Mouse (Mus musculus) ovary, postnatal 14 days (tissue): ENCODE results near the gene Nusap1.
"Not testable (repeated sequence)": the region's sequence is repeated elsewhere in the genome, so short reads cannot be mapped to it uniquely, and the experiment has no call there.

Experiments
- DNase-seq: peaks from one replicate; pipeline ENCODE4 v3.0.0; 2022; ENCODE audit warnings: low spot score

The Nusap1 gene

DNA sequence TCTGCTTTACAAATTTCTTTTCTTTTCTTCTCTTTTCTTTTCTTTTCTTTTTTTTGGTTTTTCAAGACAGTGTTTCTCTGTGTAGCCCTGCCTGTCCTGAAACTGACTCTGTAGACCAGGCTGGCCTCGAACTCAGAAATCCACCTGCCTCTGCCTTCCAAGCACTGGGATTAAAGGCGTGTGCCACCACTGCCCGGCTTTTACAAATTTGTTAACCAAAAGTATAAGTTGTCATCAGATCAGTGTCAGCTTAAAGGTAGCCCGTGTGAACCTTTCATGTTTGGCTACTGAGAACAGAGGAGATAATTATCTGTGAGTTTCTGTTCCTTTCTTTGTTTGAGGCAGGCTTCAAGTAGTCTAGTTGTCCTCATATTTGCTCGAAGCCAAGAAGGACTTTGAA lies 26.2 kb downstream of the Nusap1 start:
- DNase-seq, result no peak

DNA sequence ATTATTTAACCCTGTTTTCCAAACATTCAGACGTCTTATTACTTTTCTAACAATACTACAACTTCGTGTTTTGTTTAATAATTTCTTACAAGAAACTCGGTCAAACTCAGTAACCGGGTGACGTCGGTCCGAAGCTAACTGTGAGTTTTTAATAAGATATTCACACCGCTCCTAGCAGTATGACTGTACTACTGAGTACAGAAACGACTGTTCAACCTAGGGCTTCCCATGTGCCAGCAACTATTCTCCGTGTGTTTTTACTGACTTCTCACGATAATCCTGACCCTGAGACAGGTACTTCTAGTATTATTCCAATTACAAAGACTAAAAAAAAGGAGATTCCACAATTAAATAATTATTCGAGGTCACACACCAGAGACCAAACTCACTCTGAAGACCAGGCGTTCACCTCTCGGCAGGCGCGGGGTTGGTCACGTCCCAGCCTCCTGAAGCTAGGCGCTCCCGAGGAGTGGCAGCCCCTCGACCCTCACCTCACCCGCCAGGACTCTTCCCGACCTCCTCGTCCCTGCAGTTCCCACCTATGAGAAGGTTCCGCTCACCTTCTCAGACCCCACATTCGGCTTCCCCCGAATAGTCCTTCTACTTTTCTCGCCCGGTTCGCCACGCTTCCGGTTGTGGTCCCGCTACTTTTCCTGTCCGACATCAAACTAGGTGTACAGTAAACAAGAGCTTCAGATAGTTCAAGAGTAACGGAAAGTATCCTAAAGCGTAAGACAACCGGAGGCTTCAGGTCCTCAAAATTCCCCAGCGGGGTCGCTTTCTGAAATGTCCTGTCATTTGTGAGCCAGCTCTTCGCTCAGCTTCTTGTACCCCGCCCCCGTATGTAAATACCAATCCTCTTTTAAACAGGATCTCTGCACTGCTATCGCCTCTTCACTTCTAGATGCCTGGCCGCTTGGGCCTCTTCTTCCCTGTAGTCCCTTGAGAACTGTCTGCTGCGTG lies 44.4 kb downstream of the Nusap1 start, which contains the start of gene Ndufaf1:
Ndufaf1 (minus strand) TSS at position 608 of the 963 bp plus-strand sequence.
- DNase-seq, result peak; percentile 80

DNA sequence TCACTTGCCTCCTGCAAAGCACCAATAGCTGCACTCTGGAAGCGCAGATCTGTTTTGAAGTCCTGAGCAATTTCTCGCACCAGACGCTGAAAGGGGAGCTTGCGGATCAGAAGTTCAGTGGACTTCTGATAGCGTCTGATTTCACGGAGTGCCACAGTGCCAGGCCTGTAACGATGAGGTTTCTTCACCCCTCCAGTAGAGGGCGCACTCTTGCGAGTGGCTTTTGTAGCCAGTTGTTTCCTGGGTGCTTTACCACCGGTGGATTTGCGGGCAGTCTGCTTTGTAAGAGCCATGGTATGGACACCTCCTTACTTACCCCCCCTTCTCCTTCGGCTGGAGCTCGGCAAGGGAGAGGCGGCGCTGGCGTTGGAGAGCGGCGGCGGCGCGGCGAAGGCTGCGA lies 47.6 kb downstream of the Nusap1 start:
- not testable (repeated sequence) for DNase-seq

DNA sequence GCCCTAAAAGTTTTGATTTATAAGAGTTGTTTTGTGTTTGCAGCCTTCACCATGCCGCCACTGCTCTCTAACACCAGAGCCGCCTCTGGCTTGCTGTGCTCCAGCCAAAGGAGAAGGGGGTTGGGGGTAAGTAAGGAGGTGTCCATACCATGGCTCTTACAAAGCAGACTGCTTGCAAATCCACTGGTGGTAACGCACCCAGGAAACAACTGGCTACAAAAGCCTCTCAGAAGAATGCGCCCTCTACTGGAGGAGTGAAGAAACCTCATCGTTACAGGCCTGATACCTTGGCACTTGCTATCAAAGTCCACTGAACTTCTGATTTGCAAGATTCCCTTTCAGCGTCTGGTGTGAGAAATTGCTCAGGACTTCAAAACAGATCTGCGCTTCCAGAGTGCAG lies 50.9 kb downstream of the Nusap1 start:
- no peak for DNase-seq

DNA sequence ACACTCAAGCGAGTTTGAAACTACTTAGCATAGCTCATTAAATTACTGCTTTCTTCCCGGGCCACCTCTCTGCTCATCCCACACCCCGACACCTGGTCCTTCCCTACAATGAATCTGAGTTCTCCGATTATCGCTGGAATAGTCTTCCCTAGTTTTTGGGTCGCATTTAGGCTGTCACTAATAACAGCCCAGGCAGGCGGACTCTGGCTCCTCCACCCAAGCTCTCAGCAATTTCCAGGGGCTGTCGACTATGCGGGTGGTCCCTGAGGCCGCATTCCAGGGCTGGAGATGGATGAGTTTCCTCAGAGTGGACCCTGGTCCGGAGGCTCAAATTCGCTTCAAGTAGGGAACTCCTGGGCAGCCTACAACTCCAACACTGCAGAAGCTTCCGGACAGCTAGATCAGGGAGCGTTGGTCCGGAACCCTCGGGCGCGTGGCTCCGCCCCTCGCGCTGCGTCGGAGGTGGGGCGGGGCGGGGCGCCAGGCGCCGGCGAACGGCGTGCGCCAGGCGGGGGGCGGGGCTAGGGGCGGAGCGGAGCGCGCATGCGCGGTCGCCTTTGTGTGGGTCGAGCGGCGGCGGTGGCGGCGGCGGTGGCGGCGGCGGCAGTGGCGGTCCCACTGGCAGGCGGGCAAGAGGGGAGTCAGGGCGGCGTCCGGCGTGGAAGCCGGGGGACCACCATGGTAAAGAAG lies 56.6 kb downstream of the Nusap1 start, which contains the start of gene Rtf1:
Rtf1 (plus strand) TSS at position 544 of the 690 bp plus-strand sequence.
- peak; percentile 98 for DNase-seq

DNA sequence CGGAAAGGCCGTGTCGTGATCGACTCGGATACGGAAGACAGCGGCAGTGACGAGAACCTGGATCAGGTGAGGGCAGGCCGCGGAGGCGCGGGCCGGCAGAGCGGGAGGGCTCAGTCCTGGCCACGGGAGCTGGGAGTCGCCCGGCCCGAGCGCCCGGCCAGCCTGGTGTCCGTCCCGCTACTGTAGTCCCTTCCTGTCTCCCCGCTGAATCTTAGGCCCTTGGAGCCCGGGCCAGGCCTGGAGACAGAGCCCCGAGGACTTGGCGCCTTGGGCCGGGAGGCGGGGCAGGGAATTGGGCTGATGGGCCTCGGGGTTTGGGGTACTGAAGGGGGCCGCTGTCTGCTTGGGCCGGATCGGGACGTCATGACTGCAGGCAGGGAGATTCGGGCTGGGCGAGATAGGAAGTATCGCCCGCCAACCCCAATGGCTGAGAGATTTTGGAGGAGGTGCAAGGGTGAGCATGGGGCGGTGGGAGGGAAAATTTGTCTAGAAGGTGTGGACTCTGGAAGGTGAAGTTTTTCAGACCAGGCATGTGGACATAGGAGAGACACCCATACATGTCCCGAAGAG lies 57.2 kb downstream of the Nusap1 start:
- no peak for DNase-seq

DNA sequence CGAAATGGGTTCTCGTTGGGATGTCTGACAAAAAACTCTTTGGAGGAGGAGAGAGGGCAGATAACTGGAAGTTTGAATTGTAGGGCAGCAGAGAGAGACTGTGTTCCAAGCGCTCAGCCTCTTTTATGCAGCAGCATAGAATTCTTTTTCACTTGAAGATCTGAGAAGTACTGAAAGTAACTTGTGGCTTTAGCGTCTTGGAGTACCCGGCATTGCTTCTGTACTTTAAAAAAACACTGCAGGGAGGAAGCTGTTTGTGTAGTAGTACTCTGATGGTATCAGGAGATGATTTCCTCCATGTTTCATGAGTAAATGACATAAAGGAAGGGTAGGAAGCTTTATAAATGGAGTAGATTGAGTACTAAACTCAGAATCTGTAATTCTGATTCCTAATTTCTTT lies 57.7 kb downstream of the Nusap1 start:
- DNase-seq, result no peak

DNA sequence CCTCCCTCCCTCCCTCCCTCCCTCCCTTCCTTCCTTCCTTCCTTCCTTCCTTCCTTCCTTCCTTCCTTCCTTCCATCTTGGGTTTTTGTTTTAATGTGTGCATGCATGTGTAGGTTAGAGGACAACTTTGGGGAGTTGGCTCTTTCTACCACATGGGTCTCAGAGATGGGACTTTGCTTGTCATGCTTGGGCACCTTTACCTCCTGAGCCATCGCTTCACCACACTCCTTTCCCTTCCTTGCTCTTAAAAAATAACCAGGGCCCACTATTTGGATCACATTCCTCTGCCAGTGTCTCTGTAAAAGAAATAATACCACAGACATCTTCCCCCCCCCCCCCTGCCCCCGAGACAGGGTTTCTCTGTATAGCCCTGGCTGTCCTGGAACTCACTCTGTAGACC lies 65.6 kb downstream of the Nusap1 start:
- DNase-seq, result no peak

DNA sequence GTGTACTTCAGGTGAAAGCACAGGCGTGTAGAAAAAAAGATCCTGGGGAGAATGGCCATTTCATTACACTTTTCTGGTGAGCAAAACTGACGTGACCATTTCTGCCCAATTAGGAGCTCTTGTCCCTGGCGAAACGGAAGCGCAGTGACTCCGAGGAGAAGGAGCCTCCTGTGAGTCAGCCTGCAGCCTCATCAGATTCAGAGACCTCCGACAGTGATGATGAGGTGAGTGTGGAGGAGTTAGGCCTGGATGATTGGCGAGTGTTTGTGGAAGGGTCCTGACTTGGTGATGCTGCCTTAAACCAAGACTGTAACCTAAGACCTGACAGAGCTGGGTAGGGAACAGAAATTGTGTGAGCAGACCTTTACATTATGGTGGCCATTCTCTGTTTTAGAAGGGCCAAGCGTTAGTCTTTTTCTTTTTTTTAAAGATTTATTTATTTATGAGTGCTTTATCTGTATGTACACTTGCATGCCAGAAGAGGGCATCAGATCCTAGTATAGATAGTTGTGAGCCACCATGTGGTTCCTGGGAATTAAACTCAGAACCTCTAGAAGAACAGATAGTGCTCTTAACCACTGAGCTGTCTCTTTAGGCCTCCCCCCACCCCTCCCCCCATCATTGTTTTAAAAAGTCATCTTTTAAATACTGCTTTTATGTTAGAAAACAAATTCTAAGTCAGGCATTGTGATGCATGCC lies 74.1 kb downstream of the Nusap1 start:
- no peak for DNase-seq

DNA sequence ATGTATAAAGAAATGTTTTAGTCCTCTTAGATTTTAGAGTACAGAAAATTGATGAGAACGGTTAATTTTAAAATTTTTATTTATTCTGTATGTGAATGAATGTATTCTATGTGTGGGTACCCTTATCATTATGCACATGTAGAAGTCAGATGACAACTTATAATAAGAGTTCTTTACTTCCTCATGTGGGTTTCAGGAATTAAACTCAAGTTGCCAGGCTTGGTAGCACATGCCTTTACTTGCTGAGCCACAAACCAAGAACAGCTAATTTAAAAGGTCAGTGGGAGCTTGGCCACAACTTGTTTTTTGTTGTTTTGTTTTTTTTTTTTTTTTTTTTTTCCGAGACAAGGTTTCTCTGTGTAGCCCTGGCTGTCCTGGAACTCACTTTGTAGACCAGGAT lies 76.7 kb downstream of the Nusap1 start:
- DNase-seq, result no peak

DNA sequence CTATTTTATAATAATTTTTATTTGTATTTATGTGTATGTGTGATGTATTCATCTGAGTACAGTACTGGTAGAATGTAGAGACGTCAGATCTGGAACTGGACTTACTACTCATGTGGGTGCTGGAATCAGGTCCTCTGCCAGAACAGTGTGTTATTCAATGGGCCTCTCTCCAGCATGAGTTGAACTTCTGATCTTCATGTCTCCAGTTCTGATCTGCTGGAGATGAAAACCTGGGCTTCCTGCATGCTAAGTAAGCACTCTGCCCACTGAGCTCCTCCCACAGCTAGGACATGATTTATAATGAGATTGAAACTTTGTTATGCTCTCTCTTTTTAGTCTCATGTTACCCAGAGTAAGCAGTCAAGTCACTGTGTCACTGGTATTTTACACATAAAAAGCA lies 78.0 kb downstream of the Nusap1 start:
- DNase-seq, result no peak

DNA sequence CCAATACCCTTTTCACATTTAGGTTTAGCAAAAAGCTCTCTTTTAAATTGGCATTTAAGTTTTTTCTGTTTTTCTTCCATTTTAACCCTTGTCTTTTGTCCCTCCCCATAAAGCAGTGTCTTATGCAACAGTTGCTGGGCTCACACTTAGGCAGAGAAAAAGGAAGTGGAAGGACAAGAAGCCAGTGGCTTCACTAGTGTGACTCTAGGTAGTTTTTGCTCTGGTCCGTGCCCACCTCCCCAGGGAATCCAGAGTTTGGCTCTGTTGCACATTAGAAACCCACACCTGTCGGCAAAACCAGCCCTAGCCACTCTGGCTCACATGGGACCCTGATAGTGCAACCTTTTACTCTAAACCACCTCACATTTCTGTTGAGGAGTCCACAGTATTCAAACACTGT lies 80.4 kb downstream of the Nusap1 start:
- no peak for DNase-seq

DNA sequence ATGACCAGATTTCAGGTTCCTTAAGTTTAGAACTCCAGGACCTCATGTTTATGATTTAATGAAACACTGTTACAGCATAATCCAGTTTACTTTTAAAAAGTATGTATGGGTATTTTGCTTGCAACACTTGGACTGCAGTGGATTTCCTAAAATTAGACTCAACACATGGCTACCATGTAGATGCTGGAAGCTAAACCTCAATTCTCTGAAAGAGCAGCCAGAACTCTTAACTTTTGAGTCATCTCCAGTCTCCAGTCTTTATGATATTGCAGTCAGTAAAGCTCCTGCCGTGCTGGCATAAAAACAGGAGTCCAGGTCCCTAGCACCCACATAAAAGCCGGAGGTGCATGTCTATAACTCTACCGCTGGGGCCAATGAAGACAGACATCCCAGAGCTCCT lies 81.9 kb downstream of the Nusap1 start:
- DNase-seq, result no peak
